Mouse (Mus musculus): ENCODE results near the gene Sp4.
A peak's percentile ranks its signal among the peaks of the same experiment; 100 is the strongest.

The Sp4 gene

GRCm38 (mm10) chr12:118276385-118276784 lies 24.9 kb downstream of the Sp4 start:
- DNase-seq (ENCODE audit: low read depth, low spot score), result no peak

- no peak for DNase-seq (ENCODE audit: low read depth, low spot score)
These were observed 36.3 kb downstream of the Sp4 start for GRCm38 (mm10) chr12:118264905-118265304.

- no peak for DNase-seq (ENCODE audit: low read depth, low spot score)
These were observed 37.4 kb downstream of the Sp4 start for GRCm38 (mm10) chr12:118263878-118264277.

- DNase-seq (ENCODE audit: low read depth, low spot score), result no peak
These were observed 45.9 kb downstream of the Sp4 start for GRCm38 (mm10) chr12:118255292-118255782.

GRCm38 (mm10) chr12:118221182-118221581 lies 80.1 kb downstream of the Sp4 start:
- no peak for DNase-seq (ENCODE audit: low read depth, low spot score)

GRCm38 (mm10) chr12:118220062-118220461 lies 81.2 kb downstream of the Sp4 start:
- no peak for DNase-seq (ENCODE audit: low read depth, low spot score)

GRCm38 (mm10) chr12:118212163-118212562 lies 89.1 kb downstream of the Sp4 start:
- DNase-seq (ENCODE audit: low read depth, low spot score), result no peak

GRCm38 (mm10) chr12:118198386-118199093 lies 102.7 kb downstream of the Sp4 start, which contains the start of gene Dnah11:
TSS of gene Dnah11 (minus strand) at chr12:118199043.
- no peak for DNase-seq (ENCODE audit: low read depth, low spot score)

- no peak for DNase-seq (ENCODE audit: low read depth, low spot score)
These were observed 104.7 kb downstream of the Sp4 start for GRCm38 (mm10) chr12:118196583-118196982.

- peak; percentile 12 for DNase-seq (ENCODE audit: low read depth, low spot score)
These were observed 111.7 kb downstream of the Sp4 start for GRCm38 (mm10) chr12:118189535-118189934.

GRCm38 (mm10) chr12:118187663-118188062 lies 113.6 kb downstream of the Sp4 start:
- no peak for DNase-seq (ENCODE audit: low read depth, low spot score)

GRCm38 (mm10) chr12:118186881-118187489 lies 114.3 kb downstream of the Sp4 start:
- peak; percentile 3 for DNase-seq (ENCODE audit: low read depth, low spot score)

GRCm38 (mm10) chr12:118186120-118186880 lies 114.9 kb downstream of the Sp4 start:
- peak; percentile 2 for DNase-seq (ENCODE audit: low read depth, low spot score)
